Mouse (Mus musculus): ENCODE data around the gene Mogat1. TPM values are rescaled to one million over a fixed set of nuclear protein-coding genes. Genes with fewer than 3 reads are reported as not detected.

Gene Mogat1
- polyA plus RNA-seq, 1 experiment from 2014 or later: 0.82 TPM

Other genes starting within 250 kb of the Mogat1 start
- 1.8 and 4.3 TPM in 2 replicates for gene Sgpp2, start 200.6 kb upstream of the Mogat1 start, polyA plus RNA-seq (2015; fragmentation: Nextera tagmentation; extraction: Ambion mirVana)
- gene Farsb, start 22.1 kb upstream of the Mogat1 start, polyA plus RNA-seq (2015; fragmentation: Nextera tagmentation; extraction: Ambion mirVana): 160 and 161 TPM in 2 replicates
- 1.00 and 1.0 TPM in 2 replicates for gene BC035947, start 1.2 kb downstream of the Mogat1 start, polyA plus RNA-seq (2015; fragmentation: Nextera tagmentation; extraction: Ambion mirVana)
- 93.2 and 104 TPM in 2 replicates for gene Acsl3, start 146.8 kb downstream of the Mogat1 start, polyA plus RNA-seq (2015; fragmentation: Nextera tagmentation; extraction: Ambion mirVana)
- 1.8 and 2.3 TPM in 2 replicates for gene Utp14b, start 147.0 kb downstream of the Mogat1 start, polyA plus RNA-seq (2015; fragmentation: Nextera tagmentation; extraction: Ambion mirVana)